Mouse (Mus musculus): ENCODE measurements around the gene Gatad2a. TPM values are rescaled to one million over a fixed set of nuclear protein-coding genes. Genes with fewer than 3 reads are reported as not detected.
A peak's percentile ranks its signal among the peaks of the same experiment; 100 is the strongest.

The Gatad2a gene
- polyA plus RNA-seq, 2 experiments = 18.3 to 22.7 TPM

GRCm38 (mm10) chr8:69864180-69864579 is 132.0 kb downstream of the Gatad2a start:
- Histone ChIP-seq H3K27me3 (ENCODE audit: control insufficient read depth, insufficient read depth, low read length) (no peaks in the 10 kb centered on the region), H3K4me1 (replicated peaks; ENCODE audit: control insufficient read depth in 2 of 2, insufficient read depth in 2 of 2, low read length in 1 of 2) (peaks cover 2 to 9% of the 10 kb centered on the region in 2 experiments; a peak in 2 of 4 replicates), H3K4me3 (ENCODE audit: insufficient read depth in 1 of 2, low read depth in 2 of 2, low read length in 2 of 2) (no peak overlapping the region), H3K4me2 (ENCODE audit: low read depth) (no peak overlapping the region), H3K27ac (no peak overlapping the region), H3K9ac (replicated peaks) (no peak overlapping the region), H3K36me3 (replicated peaks; ENCODE audit: control insufficient read depth, insufficient read depth, low read depth) (no peaks in the 10 kb centered on the region), H3K9me3 (ENCODE audit: control insufficient read depth, low read length) (no peaks in the 10 kb centered on the region)
- DNase-seq (ENCODE audit: low read depth in 3 of 3, low spot score in 3 of 3) (no peak), ATAC-seq (ENCODE audit: insufficient read depth) (peak; percentile 35; the same call in 1 of the 2 replicates)
- 43% methylated on average over 5 of the region's 5 CpGs for WGBS (ENCODE audit: insufficient replicate concordance)
- TF ChIP-seq EP300 (IDR thresholded peaks at IDR 0.05; ENCODE audit: low read depth) = no peak
- no peak for TF ChIP-seq CTCF (IDR thresholded peaks at IDR 0.05; ENCODE audit: low read depth)

- 58% methylated on average over 5 of the region's 5 CpGs for WGBS (ENCODE audit: insufficient replicate concordance)
- DNase-seq (ENCODE audit: low read depth in 3 of 3, low spot score in 3 of 3) (no peak), ATAC-seq (ENCODE audit: insufficient read depth) (peak; percentile 31; the same call in 1 of the 2 replicates)
- peaks cover 2 to 9% of the 10 kb centered on the region in 2 experiments; a peak in 2 of 4 replicates for H3K4me1 ChIP-seq (replicated peaks; ENCODE audit: control insufficient read depth in 2 of 2, insufficient read depth in 2 of 2, low read length in 1 of 2)
- no peak overlapping the region for H3K9ac ChIP-seq (replicated peaks)
- no peaks in the 10 kb centered on the region for H3K27me3 ChIP-seq (ENCODE audit: control insufficient read depth, insufficient read depth, low read length)
- H3K27ac ChIP-seq = no peak overlapping the region
- TF ChIP-seq EP300 (IDR thresholded peaks at IDR 0.05; ENCODE audit: low read depth) (no peak), CTCF (IDR thresholded peaks at IDR 0.05; ENCODE audit: low read depth) (no peak)
- H3K4me3 ChIP-seq (ENCODE audit: insufficient read depth in 1 of 2, low read depth in 2 of 2, low read length in 2 of 2) = no peak overlapping the region
- no peaks in the 10 kb centered on the region for H3K36me3 ChIP-seq (replicated peaks; ENCODE audit: control insufficient read depth, insufficient read depth, low read depth)
- no peak overlapping the region for H3K4me2 ChIP-seq (ENCODE audit: low read depth)
- H3K9me3 ChIP-seq (ENCODE audit: control insufficient read depth, low read length) = no peaks in the 10 kb centered on the region
Measured at GRCm38 (mm10) chr8:69863387-69864020, 132.7 kb downstream of the Gatad2a start.

- Histone ChIP-seq H3K4me2 (ENCODE audit: low read depth) (no peak overlapping the region), H3K27me3 (ENCODE audit: control insufficient read depth, insufficient read depth, low read length) (no peaks in the 10 kb centered on the region), H3K27ac (no peak overlapping the region), H3K9ac (replicated peaks) (no peak overlapping the region), H3K4me1 (replicated peaks; ENCODE audit: control insufficient read depth in 2 of 2, insufficient read depth in 2 of 2, low read length in 1 of 2) (peaks cover 2 to 9% of the 10 kb centered on the region in 2 experiments; a peak in 2 of 4 replicates), H3K36me3 (replicated peaks; ENCODE audit: control insufficient read depth, insufficient read depth, low read depth) (no peaks in the 10 kb centered on the region), H3K9me3 (ENCODE audit: control insufficient read depth, low read length) (no peaks in the 10 kb centered on the region), H3K4me3 (ENCODE audit: insufficient read depth in 1 of 2, low read depth in 2 of 2, low read length in 2 of 2) (no peak overlapping the region)
- DNase-seq (ENCODE audit: low read depth in 3 of 3, low spot score in 3 of 3) (no peak), ATAC-seq (ENCODE audit: insufficient read depth) (no peak)
- 37% methylated on average over 2 of the region's 2 CpGs for WGBS (ENCODE audit: insufficient replicate concordance)
- TF ChIP-seq CTCF (IDR thresholded peaks at IDR 0.05; ENCODE audit: low read depth) (no peak), EP300 (IDR thresholded peaks at IDR 0.05; ENCODE audit: low read depth) (no peak)
Measured at GRCm38 (mm10) chr8:69861251-69861650, 134.9 kb downstream of the Gatad2a start.

GRCm38 (mm10) chr8:69860807-69861206 is 135.4 kb downstream of the Gatad2a start:
- Histone ChIP-seq H3K27me3 (ENCODE audit: control insufficient read depth, insufficient read depth, low read length) (no peaks in the 10 kb centered on the region), H3K36me3 (replicated peaks; ENCODE audit: control insufficient read depth, insufficient read depth, low read depth) (no peaks in the 10 kb centered on the region), H3K4me2 (ENCODE audit: low read depth) (no peak overlapping the region), H3K4me1 (replicated peaks; ENCODE audit: control insufficient read depth in 2 of 2, insufficient read depth in 2 of 2, low read length in 1 of 2) (peaks cover 2 to 9% of the 10 kb centered on the region in 2 experiments; a peak in 2 of 4 replicates), H3K4me3 (ENCODE audit: insufficient read depth in 1 of 2, low read depth in 2 of 2, low read length in 2 of 2) (no peak overlapping the region), H3K9ac (replicated peaks) (no peak overlapping the region), H3K9me3 (ENCODE audit: control insufficient read depth, low read length) (no peaks in the 10 kb centered on the region), H3K27ac (no peak overlapping the region)
- 62% methylated on average over 4 of the region's 4 CpGs for WGBS (ENCODE audit: insufficient replicate concordance)
- TF ChIP-seq CTCF (IDR thresholded peaks at IDR 0.05; ENCODE audit: low read depth) (peak; percentile 56), EP300 (IDR thresholded peaks at IDR 0.05; ENCODE audit: low read depth) (no peak)
- DNase-seq (ENCODE audit: low read depth in 3 of 3, low spot score in 3 of 3) (no peak), ATAC-seq (ENCODE audit: insufficient read depth) (no peak)

Other genes with a start within 250 kb of the Gatad2a start
- 1.2 and 1.8 TPM in 2 replicates for gene Zfp963, start 246.4 kb downstream of the Gatad2a start, polyA plus RNA-seq (2012; rRNA removed)
- 1.9 and 2.0 TPM in 2 replicates for gene Zfp963, start 246.4 kb downstream of the Gatad2a start, polyA plus RNA-seq (2014; fragmentation: Nextera tagmentation; extraction: Ambion mirVana)
- 0.32 TPM in 1 of 2 replicates, not detected in the other for gene Gm20422, start 221.5 kb downstream of the Gatad2a start, polyA plus RNA-seq (2012; rRNA removed)
- gene Gm20422, start 221.5 kb downstream of the Gatad2a start, polyA plus RNA-seq (2014; fragmentation: Nextera tagmentation; extraction: Ambion mirVana) = 1.0 TPM in 1 of 2 replicates, not detected in the other
- 19.6 and 24.5 TPM in 2 replicates for gene Atp13a1, start 205.2 kb downstream of the Gatad2a start, polyA plus RNA-seq (2012; rRNA removed)
- 14.1 and 15.6 TPM in 2 replicates for gene Atp13a1, start 205.2 kb downstream of the Gatad2a start, polyA plus RNA-seq (2014; fragmentation: Nextera tagmentation; extraction: Ambion mirVana)
- gene Zfp866, start 205.2 kb downstream of the Gatad2a start, polyA plus RNA-seq (2012; rRNA removed) = 4.6 and 6.0 TPM in 2 replicates
- gene Zfp866, start 205.2 kb downstream of the Gatad2a start, polyA plus RNA-seq (2014; fragmentation: Nextera tagmentation; extraction: Ambion mirVana) = 5.8 and 7.2 TPM in 2 replicates
- gene Gmip, start 187.7 kb downstream of the Gatad2a start, polyA plus RNA-seq (2012; rRNA removed) = 4.8 and 5.8 TPM in 2 replicates
- 1.7 and 3.9 TPM in 2 replicates for gene Gmip, start 187.7 kb downstream of the Gatad2a start, polyA plus RNA-seq (2014; fragmentation: Nextera tagmentation; extraction: Ambion mirVana)
- 0.40 and 0.44 TPM in 2 replicates for gene Lpar2, start 174.0 kb downstream of the Gatad2a start, polyA plus RNA-seq (2012; rRNA removed)
- 0.04 and 0.06 TPM in 2 replicates for gene Lpar2, start 174.0 kb downstream of the Gatad2a start, polyA plus RNA-seq (2014; fragmentation: Nextera tagmentation; extraction: Ambion mirVana)
- 2.0 and 2.5 TPM in 2 replicates for gene Pbx4, start 163.9 kb downstream of the Gatad2a start, polyA plus RNA-seq (2012; rRNA removed)
- 1.7 and 3.7 TPM in 2 replicates for gene Pbx4, start 163.9 kb downstream of the Gatad2a start, polyA plus RNA-seq (2014; fragmentation: Nextera tagmentation; extraction: Ambion mirVana)
- gene Cilp2, start 108.7 kb downstream of the Gatad2a start, polyA plus RNA-seq (2012; rRNA removed) = 0.03 and 0.04 TPM in 2 replicates
- 0.03 TPM in 1 of 2 replicates, not detected in the other for gene Cilp2, start 108.7 kb downstream of the Gatad2a start, polyA plus RNA-seq (2014; fragmentation: Nextera tagmentation; extraction: Ambion mirVana)
- 0.41 and 0.50 TPM in 2 replicates for gene Tssk6, start 94.2 kb downstream of the Gatad2a start, polyA plus RNA-seq (2012; rRNA removed)
- 1.7 and 1.9 TPM in 2 replicates for gene Tssk6, start 94.2 kb downstream of the Gatad2a start, polyA plus RNA-seq (2014; fragmentation: Nextera tagmentation; extraction: Ambion mirVana)
- 26.2 and 44.8 TPM in 2 replicates for gene Ndufa13, start 93.8 kb downstream of the Gatad2a start, polyA plus RNA-seq (2012; rRNA removed)
- 109 and 113 TPM in 2 replicates for gene Ndufa13, start 93.8 kb downstream of the Gatad2a start, polyA plus RNA-seq (2014; fragmentation: Nextera tagmentation; extraction: Ambion mirVana)
- gene Yjefn3, start 93.7 kb downstream of the Gatad2a start, polyA plus RNA-seq (2012; rRNA removed) = 0.30 and 0.36 TPM in 2 replicates
- 0.77 and 0.79 TPM in 2 replicates for gene Yjefn3, start 93.7 kb downstream of the Gatad2a start, polyA plus RNA-seq (2014; fragmentation: Nextera tagmentation; extraction: Ambion mirVana)
- 19.2 and 19.4 TPM in 2 replicates for gene Mau2, start 46.4 kb upstream of the Gatad2a start, polyA plus RNA-seq (2012; rRNA removed)
- 15.6 and 19.6 TPM in 2 replicates for gene Mau2, start 46.4 kb upstream of the Gatad2a start, polyA plus RNA-seq (2014; fragmentation: Nextera tagmentation; extraction: Ambion mirVana)
- gene Sugp1, start 46.4 kb upstream of the Gatad2a start, polyA plus RNA-seq (2012; rRNA removed) = 4.7 and 6.2 TPM in 2 replicates
- 8.8 and 10.3 TPM in 2 replicates for gene Sugp1, start 46.4 kb upstream of the Gatad2a start, polyA plus RNA-seq (2014; fragmentation: Nextera tagmentation; extraction: Ambion mirVana)
- 1.2 and 1.3 TPM in 2 replicates for gene Tm6sf2, start 76.5 kb upstream of the Gatad2a start, polyA plus RNA-seq (2012; rRNA removed)
- gene Tm6sf2, start 76.5 kb upstream of the Gatad2a start, polyA plus RNA-seq (2014; fragmentation: Nextera tagmentation; extraction: Ambion mirVana) = 0.85 and 1.3 TPM in 2 replicates
- 0.05 and 0.06 TPM in 2 replicates for gene Hapln4, start 87.1 kb upstream of the Gatad2a start, polyA plus RNA-seq (2012; rRNA removed)
- gene Hapln4, start 87.1 kb upstream of the Gatad2a start, polyA plus RNA-seq (2014; fragmentation: Nextera tagmentation; extraction: Ambion mirVana) = not detected in 2 replicates
- 0.01 and 0.11 TPM in 2 replicates for gene Ncan, start 124.5 kb upstream of the Gatad2a start, polyA plus RNA-seq (2012; rRNA removed)
- not detected in 2 replicates for gene Ncan, start 124.5 kb upstream of the Gatad2a start, polyA plus RNA-seq (2014; fragmentation: Nextera tagmentation; extraction: Ambion mirVana)
- 9.3 and 11.1 TPM in 2 replicates for gene Nr2c2ap, start 134.9 kb upstream of the Gatad2a start, polyA plus RNA-seq (2012; rRNA removed)
- gene Nr2c2ap, start 134.9 kb upstream of the Gatad2a start, polyA plus RNA-seq (2014; fragmentation: Nextera tagmentation; extraction: Ambion mirVana) = 11.8 and 12.0 TPM in 2 replicates
- gene Rfxank, start 142.8 kb upstream of the Gatad2a start, polyA plus RNA-seq (2012; rRNA removed) = 5.3 and 6.4 TPM in 2 replicates
- 6.1 and 7.0 TPM in 2 replicates for gene Rfxank, start 142.8 kb upstream of the Gatad2a start, polyA plus RNA-seq (2014; fragmentation: Nextera tagmentation; extraction: Ambion mirVana)
- 27.0 and 27.1 TPM in 2 replicates for gene Borcs8, start 143.1 kb upstream of the Gatad2a start, polyA plus RNA-seq (2012; rRNA removed)
- gene Borcs8, start 143.1 kb upstream of the Gatad2a start, polyA plus RNA-seq (2014; fragmentation: Nextera tagmentation; extraction: Ambion mirVana) = 25.1 and 25.4 TPM in 2 replicates
- gene Mef2b, start 143.3 kb upstream of the Gatad2a start, polyA plus RNA-seq (2012; rRNA removed) = 0.03 and 0.04 TPM in 2 replicates
- gene Mef2b, start 143.3 kb upstream of the Gatad2a start, polyA plus RNA-seq (2014; fragmentation: Nextera tagmentation; extraction: Ambion mirVana) = not detected in 2 replicates
- 33.0 and 38.0 TPM in 2 replicates for gene Tmem161a, start 176.0 kb upstream of the Gatad2a start, polyA plus RNA-seq (2012; rRNA removed)
- gene Tmem161a, start 176.0 kb upstream of the Gatad2a start, polyA plus RNA-seq (2014; fragmentation: Nextera tagmentation; extraction: Ambion mirVana) = 15.6 TPM in 2 replicates
- 14.7 and 16.1 TPM in 2 replicates for gene Slc25a42, start 215.9 kb upstream of the Gatad2a start, polyA plus RNA-seq (2012; rRNA removed)
- gene Slc25a42, start 215.9 kb upstream of the Gatad2a start, polyA plus RNA-seq (2014; fragmentation: Nextera tagmentation; extraction: Ambion mirVana) = 3.3 and 4.5 TPM in 2 replicates
- gene Sugp2, start 237.8 kb upstream of the Gatad2a start, polyA plus RNA-seq (2012; rRNA removed) = 14.1 and 17.3 TPM in 2 replicates
- 7.5 and 9.9 TPM in 2 replicates for gene Sugp2, start 237.8 kb upstream of the Gatad2a start, polyA plus RNA-seq (2014; fragmentation: Nextera tagmentation; extraction: Ambion mirVana)
- gene Armc6, start 238.1 kb upstream of the Gatad2a start, polyA plus RNA-seq (2012; rRNA removed) = 12.4 and 13.5 TPM in 2 replicates
- gene Armc6, start 238.1 kb upstream of the Gatad2a start, polyA plus RNA-seq (2014; fragmentation: Nextera tagmentation; extraction: Ambion mirVana) = 10.5 and 12.0 TPM in 2 replicates